Mouse (Mus musculus) lung, adult 2 months (tissue): Measurements from ENCODE around the gene Erc2. TPM values are rescaled to one million over a fixed set of nuclear protein-coding genes. Genes with fewer than 3 reads are reported as not detected.

Source experiments
- DNase-seq: peaks from one replicate; pipeline ENCODE4 v3.0.0; 2022
- H3K4me1 ChIP-seq: fragments of 200-500 bp; 2 replicates; pipeline ENCODE4 v1.6.1; 2011; ENCODE audit warnings: low read length; ENCODE audit not compliant: control insufficient read depth, insufficient read depth
- H3K4me3 ChIP-seq: fragments of 200-500 bp; replicated peaks from 2 replicates; pipeline ENCODE3; 2011; ENCODE audit warnings: low read depth, mild to moderate bottlenecking, control low read depth, low read length; ENCODE audit errors: extremely low read depth
- CTCF ChIP-seq: fragments of 200-500 bp; IDR thresholded peaks from 2 replicates; pipeline ENCODE4 v1.5.1; 2011; ENCODE audit warnings: mild to moderate bottlenecking, low read length, control low read depth; ENCODE audit not compliant: insufficient read depth
- POLR2A ChIP-seq: fragments of 200-500 bp; IDR thresholded peaks from 2 replicates; pipeline ENCODE4 v1.6.1; 2011; ENCODE audit warnings: low read depth, mild to moderate bottlenecking, control low read depth, low read length, borderline replicate concordance; ENCODE audit errors: extremely low read depth
- WGBS: fragments of 180-500 bp; shearing (Covaris S2); methylation state at CpG from one replicate; pipeline ENCODE4 v1.1.7; 2018; 5-methylcytosine and 5-hydroxymethylcytosine counted together
- polyA plus RNA-seq: library from polyadenylated mRNA; depleted of rRNA; stranded (reverse); fragments of >200 nt; gene quantifications from 2 replicates; pipeline ENCODE4 v1.2.3, GENCODE M21; 2012

The Erc2 gene
- polyA plus RNA-seq, 1 experiment = 1.3 TPM

- no peak overlapping the region for H3K4me3 ChIP-seq
- 49% methylated on average over 6 of the region's 6 CpGs for WGBS
- DNase-seq = no peak
- no peak for TF ChIP-seq CTCF
- no peak for TF ChIP-seq POLR2A
- H3K4me1 ChIP-seq = no peaks in the 10 kb centered on the region
Measured at GRCm38 (mm10) chr14:27789066-27789898, 167.1 kb downstream of the Erc2 start.

GRCm38 (mm10) chr14:27798184-27798934 lies 176.1 kb downstream of the Erc2 start:
- Histone ChIP-seq H3K4me1 (no peaks in the 10 kb centered on the region), H3K4me3 (no peak overlapping the region)
- WGBS = 77% methylated on average over 11 of the region's 11 CpGs
- no peak for DNase-seq
- no peak for TF ChIP-seq POLR2A
- TF ChIP-seq CTCF = no peak

GRCm38 (mm10) chr14:27800766-27801165 lies 178.5 kb downstream of the Erc2 start:
- DNase-seq = no peak
- TF ChIP-seq POLR2A (no peak), CTCF (no peak)
- WGBS = 42% methylated on average over 6 of the region's 6 CpGs
- Histone ChIP-seq H3K4me3 (no peak overlapping the region), H3K4me1 (no peaks in the 10 kb centered on the region)

- WGBS = 80% methylated on average over 3 of the region's 3 CpGs
- peak; percentile 26; the same call in 1 of the 2 replicates for TF ChIP-seq CTCF
- TF ChIP-seq POLR2A = no peak
Measured at GRCm38 (mm10) chr14:27803961-27804360, 181.7 kb downstream of the Erc2 start.

GRCm38 (mm10) chr14:27805064-27805463 lies 182.8 kb downstream of the Erc2 start:
- no peak for TF ChIP-seq CTCF
- TF ChIP-seq POLR2A = no peak
- Histone ChIP-seq H3K4me1 (no peaks in the 10 kb centered on the region), H3K4me3 (no peak overlapping the region)
- WGBS = 71% methylated on average over 13 of the region's 13 CpGs
- DNase-seq = no peak

More at GRCm38 (mm10) chr14:27803961-27804360, 181.7 kb downstream of the Erc2 start:
- no peak overlapping the region for H3K4me3 ChIP-seq
- no peak for DNase-seq
- no peaks in the 10 kb centered on the region for H3K4me1 ChIP-seq

- 4% methylated on average over 9 of the region's 9 CpGs for WGBS
- TF ChIP-seq CTCF (peak; percentile 71), POLR2A (no peak)
- Histone ChIP-seq H3K4me3 (no peak overlapping the region), H3K4me1 (no peaks in the 10 kb centered on the region)
- DNase-seq = peak; percentile 15
Measured at GRCm38 (mm10) chr14:27808080-27808479, 185.9 kb downstream of the Erc2 start.

GRCm38 (mm10) chr14:27808523-27809114 lies 186.4 kb downstream of the Erc2 start:
- no peak for TF ChIP-seq CTCF
- TF ChIP-seq POLR2A = no peak
- no peak for DNase-seq
- Histone ChIP-seq H3K4me1 (no peaks in the 10 kb centered on the region), H3K4me3 (no peak overlapping the region)
- 44% methylated on average over 10 of the region's 10 CpGs for WGBS

GRCm38 (mm10) chr14:27810790-27811189 lies 188.6 kb downstream of the Erc2 start:
- 31% methylated on average over 7 of the region's 7 CpGs for WGBS
- DNase-seq = no peak

GRCm38 (mm10) chr14:27811649-27812048 lies 189.4 kb downstream of the Erc2 start:
- no peak for TF ChIP-seq CTCF
- TF ChIP-seq POLR2A = no peak
- WGBS = 79% methylated on average over 3 of the region's 3 CpGs
- H3K4me3 ChIP-seq = no peak overlapping the region
- no peaks in the 10 kb centered on the region for H3K4me1 ChIP-seq
- no peak for DNase-seq

More at GRCm38 (mm10) chr14:27810790-27811189, 188.6 kb downstream of the Erc2 start:
- H3K4me1 ChIP-seq = no peaks in the 10 kb centered on the region
- no peak for TF ChIP-seq POLR2A
- TF ChIP-seq CTCF = no peak
- no peak overlapping the region for H3K4me3 ChIP-seq
